Mouse (Mus musculus) heart, postnatal 0 days (tissue): ENCODE measurements around the gene Trpv4.

Experiments
- CTCF ChIP-seq: IDR thresholded peaks from 2 replicates; pipeline ENCODE4 v1.5.1; 2016; ENCODE audit warnings: antibody characterized with exemption, control low read depth, low read depth
- EP300 ChIP-seq: IDR thresholded peaks from 2 replicates; pipeline ENCODE4 v1.6.1; 2016; ENCODE audit warnings: antibody characterized with exemption, low read depth

GRCm38 (mm10) chr5:114685986-114686385 lies 27.8 kb upstream of the Trpv4 start:
- TF ChIP-seq CTCF, result no peak
- TF ChIP-seq EP300, result no peak
